Mouse (Mus musculus) B cell, adult 62 days (primary cell): ENCODE data around the gene Yeats2. TPM values are rescaled to one million over a fixed set of nuclear protein-coding genes. Genes with fewer than 3 reads are reported as not detected.

Source experiments
- total RNA-seq: library from RNA; stranded (reverse); gene quantifications from 4 replicates; pipeline ENCODE4 v1.2.4, GENCODE M21; 2023

Gene Yeats2
- 53.1 to 64.4 TPM (median 58.2 TPM) in 4 replicates for total RNA-seq

GRCm38 (mm10) chr16:20140772-20141531 is at the start of gene Yeats2:
Gene Yeats2, plus strand, starts transcription at chr16:20141063.

GRCm38 (mm10) chr16:20097069-20097710 is 43.7 kb upstream of the Yeats2 start, which contains the start of gene Klhl24:
Gene Klhl24, plus strand, starts transcription at chr16:20097542.

GRCm38 (mm10) chr16:20240468-20241414 is 99.9 kb downstream of the Yeats2 start, which contains the start of gene Map6d1:
Gene Map6d1, minus strand, starts transcription at chr16:20241358.

Other genes with a start within 250 kb of the Yeats2 start
- 101 to 109 TPM (median 105 TPM) in 4 replicates for gene Klhl6, start 158.0 kb upstream of the Yeats2 start, total RNA-seq
- 303 to 339 TPM (median 310 TPM) in 4 replicates for gene Klhl24, start 43.5 kb upstream of the Yeats2 start, total RNA-seq
- gene Map6d1, start 100.3 kb downstream of the Yeats2 start, total RNA-seq = not detected in 4 replicates
- gene Parl, start 161.3 kb downstream of the Yeats2 start, total RNA-seq = 50.6 to 73.2 TPM (median 61.4 TPM) in 4 replicates
- gene Cyp2ab1, start 184.3 kb downstream of the Yeats2 start, total RNA-seq = not detected in 4 replicates